Mouse (Mus musculus) neural tube, embryonic 14.5 days (tissue): ENCODE results near the gene Ppm1f. TPM values are rescaled to one million over a fixed set of nuclear protein-coding genes. Genes with fewer than 3 reads are reported as not detected.

Source experiments
- polyA plus RNA-seq: library from polyadenylated mRNA; unstranded; fragments of >200 nt; fragmentation: Nextera tagmentation; extraction: Ambion mirVana; gene quantifications from 2 replicates; pipeline ENCODE4 v1.2.1, GENCODE M21; 2014

The Ppm1f gene
- polyA plus RNA-seq, 1 experiment from 2014 or later, result 16.7 TPM

Other genes starting within 250 kb of the Ppm1f start
- gene Olfr19, start 220.1 kb upstream of the Ppm1f start, polyA plus RNA-seq, result not detected in 2 replicates
- 14.9 and 20.0 TPM in 2 replicates for gene Spag6l, start 67.0 kb upstream of the Ppm1f start, polyA plus RNA-seq
- not detected in 2 replicates for gene Igll1, start 32.5 kb upstream of the Ppm1f start, polyA plus RNA-seq
- 64.2 and 76.3 TPM in 2 replicates for gene Top3b, start 25.7 kb upstream of the Ppm1f start, polyA plus RNA-seq
- gene Vpreb1, start 25.6 kb upstream of the Ppm1f start, polyA plus RNA-seq, result 1.4 TPM in 1 of 2 replicates, not detected in the other
- 229 and 233 TPM in 2 replicates for gene Mapk1, start 86.9 kb downstream of the Ppm1f start, polyA plus RNA-seq
- gene Ypel1, start 173.2 kb downstream of the Ppm1f start, polyA plus RNA-seq, result 109 and 129 TPM in 2 replicates
- gene Ppil2, start 214.8 kb downstream of the Ppm1f start, polyA plus RNA-seq, result 131 and 143 TPM in 2 replicates
- 9.3 and 12.1 TPM in 2 replicates for gene 2610318N02Rik, start 228.7 kb downstream of the Ppm1f start, polyA plus RNA-seq
- gene Sdf2l1, start 235.9 kb downstream of the Ppm1f start, polyA plus RNA-seq, result 15.9 and 20.8 TPM in 2 replicates
- 44.1 and 51.3 TPM in 2 replicates for gene Ydjc, start 248.2 kb downstream of the Ppm1f start, polyA plus RNA-seq